Mouse (Mus musculus): ENCODE data around the gene Pbxip1. TPM values are rescaled to one million over a fixed set of nuclear protein-coding genes. Genes with fewer than 3 reads are reported as not detected.

Pbxip1 gene
- total RNA-seq, 2 experiments from 2014 or later, result 7.5 to 30.4 TPM

DNA sequence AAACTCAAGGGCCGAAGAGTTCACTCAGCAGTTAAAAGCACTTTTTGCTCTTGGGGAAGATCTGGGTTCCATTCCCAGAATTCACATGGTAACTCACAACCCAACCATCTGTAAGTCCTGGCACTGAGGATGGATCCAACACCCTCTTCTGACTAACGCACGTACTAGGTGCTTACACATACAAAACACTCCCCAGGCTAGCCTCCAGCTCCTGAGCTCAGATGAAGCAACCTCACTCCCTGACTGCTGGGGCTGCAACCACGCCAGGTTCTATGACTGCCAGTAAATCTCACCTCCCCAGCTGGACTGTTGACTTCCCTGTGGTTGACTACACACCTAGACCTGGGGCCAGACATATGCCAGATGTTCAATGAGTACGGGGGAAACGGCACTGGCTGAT lies 29.6 kb upstream of the Pbxip1 start:
- no peak for ATAC-seq (replicated peaks; ENCODE audit: low FRiP score, low TSS enrichment, poor library complexity, severe bottlenecking)

- no peak for ATAC-seq (replicated peaks; ENCODE audit: low FRiP score, low TSS enrichment, poor library complexity, severe bottlenecking)
These were observed 28.1 kb upstream of the Pbxip1 start for GRCm38 (mm10) chr3:89408448-89408847.

- ATAC-seq (replicated peaks; ENCODE audit: low FRiP score, low TSS enrichment, poor library complexity, severe bottlenecking), result no peak
These were observed 26.8 kb upstream of the Pbxip1 start for GRCm38 (mm10) chr3:89409701-89410100.

DNA sequence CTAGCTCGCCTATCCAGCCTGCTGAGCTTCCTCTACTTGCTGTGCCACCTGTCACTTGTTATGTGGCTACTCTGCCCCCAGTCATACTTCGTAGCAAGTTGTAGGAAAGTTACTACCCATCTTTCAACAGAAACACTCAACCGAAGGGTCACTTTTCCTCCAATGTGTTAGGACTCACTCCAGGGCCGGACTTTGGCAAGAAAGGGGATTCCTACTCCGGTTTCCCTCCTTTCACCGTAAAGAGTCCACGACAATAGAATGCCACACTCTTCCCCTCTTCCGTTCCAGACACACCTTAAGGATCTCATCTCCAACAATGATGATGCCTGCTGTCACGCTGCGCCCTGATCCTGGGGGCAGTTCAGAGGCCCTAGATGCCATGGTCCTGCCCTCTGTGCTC lies 25.6 kb upstream of the Pbxip1 start:
- ATAC-seq (replicated peaks; ENCODE audit: low FRiP score, low TSS enrichment, poor library complexity, severe bottlenecking), result no peak

DNA sequence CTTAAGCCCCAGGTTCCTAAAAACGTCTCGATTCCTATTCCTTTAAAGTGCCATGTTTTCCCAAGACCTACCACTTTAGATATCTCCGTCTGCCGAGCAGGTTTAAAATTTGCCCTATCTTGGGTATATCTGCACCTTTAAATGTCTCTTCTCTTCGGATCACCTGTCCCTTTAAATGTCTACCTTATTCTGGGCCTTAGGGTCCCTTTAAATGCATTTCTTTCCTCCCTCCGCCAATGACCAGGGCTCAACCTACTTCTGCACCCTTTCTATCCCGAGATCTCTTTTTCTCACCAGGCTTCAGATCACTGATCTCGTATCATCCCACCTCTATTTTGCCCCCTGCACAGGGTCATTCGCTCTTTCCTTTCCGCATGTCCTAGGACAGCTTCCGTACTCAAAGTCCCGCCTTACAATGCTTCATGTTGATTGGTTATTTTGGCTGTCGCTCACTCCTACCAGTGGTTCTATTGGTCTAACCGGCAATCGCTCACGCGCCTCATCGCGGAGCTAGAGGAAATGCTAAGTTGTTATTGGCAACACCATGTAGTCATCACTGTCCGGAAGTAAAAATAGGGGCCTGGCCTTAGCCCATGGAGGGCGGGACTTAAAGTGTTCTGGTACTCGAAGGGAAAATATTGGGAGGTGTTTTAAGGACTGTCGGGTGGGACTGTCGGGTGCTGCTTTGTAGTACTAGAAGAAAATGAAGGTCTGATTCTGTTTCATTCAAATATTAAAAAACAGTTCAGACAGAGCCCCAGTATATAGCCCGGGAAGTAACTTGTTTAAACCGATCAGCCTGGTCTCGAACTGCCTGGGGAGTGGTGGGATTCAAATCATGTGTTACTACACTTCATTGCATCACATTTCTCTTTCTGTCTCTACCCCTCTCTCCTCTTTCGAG lies 24.8 kb upstream of the Pbxip1 start, which contains the start of gene Flad1:
Gene Flad1 (minus strand): TSS at position 381 of the 904 bp plus-strand sequence.
- peak; percentile 99 for ATAC-seq (replicated peaks; ENCODE audit: low FRiP score, low TSS enrichment, poor library complexity, severe bottlenecking)

GRCm38 (mm10) chr3:89416158-89416557 lies 20.3 kb upstream of the Pbxip1 start:
- ATAC-seq (replicated peaks; ENCODE audit: low FRiP score, low TSS enrichment, poor library complexity, severe bottlenecking), result no peak

- ATAC-seq (replicated peaks; ENCODE audit: low FRiP score, low TSS enrichment, poor library complexity, severe bottlenecking), result no peak
These were observed 19.4 kb upstream of the Pbxip1 start for GRCm38 (mm10) chr3:89417131-89417530.

- peak; percentile 4 for ATAC-seq (replicated peaks; ENCODE audit: low FRiP score, low TSS enrichment, poor library complexity, severe bottlenecking)
These were observed 18.7 kb upstream of the Pbxip1 start for GRCm38 (mm10) chr3:89417840-89418169.

DNA sequence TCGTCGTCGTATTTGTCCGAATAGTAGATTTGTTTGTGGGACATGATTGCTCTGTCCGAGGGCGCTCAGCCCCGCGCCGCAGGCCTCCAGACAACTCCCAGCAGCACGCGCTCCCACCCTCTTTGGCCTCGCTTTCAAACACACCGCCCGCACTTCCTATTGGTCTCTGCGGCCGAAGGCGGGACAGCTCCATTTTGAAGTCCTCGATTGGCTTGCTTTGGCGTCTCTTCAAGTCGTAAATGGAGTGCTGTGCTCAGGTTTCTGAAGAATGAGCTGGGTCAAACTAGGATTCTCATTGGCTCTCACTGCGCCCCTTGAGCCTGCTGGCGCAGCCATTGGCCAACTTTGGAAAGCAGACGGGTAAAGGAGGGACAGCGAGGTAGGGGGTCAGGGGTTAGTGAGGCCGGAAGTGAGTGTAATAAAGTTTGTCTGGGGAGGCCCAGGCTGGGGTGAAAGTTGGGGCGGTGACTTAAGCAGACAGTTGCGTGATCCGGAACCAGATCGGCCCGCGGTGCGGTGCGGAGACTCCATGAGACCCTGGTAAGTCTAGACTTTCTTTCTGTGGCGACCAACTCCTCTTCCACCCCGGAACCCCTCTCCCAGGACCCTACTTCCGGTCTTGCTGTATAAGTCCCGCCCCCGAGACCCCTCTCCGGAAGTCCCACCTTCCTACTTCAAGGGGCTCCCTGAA lies 18.2 kb upstream of the Pbxip1 start, which contains the start of the genes Cks1b and Shc1:
Gene Cks1b (minus strand): TSS at position 214 of the 691 bp plus-strand sequence.
Gene Shc1 (plus strand): TSS at position 274 of the 691 bp plus-strand sequence.
- peak; percentile 88 for ATAC-seq (replicated peaks; ENCODE audit: low FRiP score, low TSS enrichment, poor library complexity, severe bottlenecking)

DNA sequence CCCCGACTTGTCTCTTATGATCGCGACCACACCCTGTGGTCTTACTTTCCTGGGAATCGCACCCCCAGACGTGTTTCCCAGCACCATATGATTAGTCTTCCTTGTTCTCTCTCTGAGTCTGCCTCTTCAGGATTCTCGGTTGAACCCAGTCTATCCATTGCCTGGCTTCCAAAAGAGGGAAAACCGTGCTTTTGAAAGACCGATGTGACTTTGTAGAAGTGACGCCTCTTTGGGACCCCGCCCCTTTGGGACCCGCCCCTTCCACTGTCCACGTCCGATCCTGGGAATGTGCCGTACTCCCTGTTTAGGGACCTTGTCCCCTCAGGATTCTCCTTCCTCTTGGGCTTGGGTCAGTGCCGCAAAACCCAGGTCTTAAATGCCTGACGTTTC lies 17.6 kb upstream of the Pbxip1 start:
- ATAC-seq (replicated peaks; ENCODE audit: low FRiP score, low TSS enrichment, poor library complexity, severe bottlenecking), result no peak

GRCm38 (mm10) chr3:89419571-89419970 lies 16.9 kb upstream of the Pbxip1 start:
- no peak for ATAC-seq (replicated peaks; ENCODE audit: low FRiP score, low TSS enrichment, poor library complexity, severe bottlenecking)

- ATAC-seq (replicated peaks; ENCODE audit: low FRiP score, low TSS enrichment, poor library complexity, severe bottlenecking), result no peak
These were observed 16.5 kb upstream of the Pbxip1 start for GRCm38 (mm10) chr3:89419981-89420380.

- ATAC-seq (replicated peaks; ENCODE audit: low FRiP score, low TSS enrichment, poor library complexity, severe bottlenecking), result no peak
These were observed 16.1 kb upstream of the Pbxip1 start for GRCm38 (mm10) chr3:89420421-89420820.

- peak; percentile 62 for ATAC-seq (replicated peaks; ENCODE audit: low FRiP score, low TSS enrichment, poor library complexity, severe bottlenecking)
These were observed 15.3 kb upstream of the Pbxip1 start for GRCm38 (mm10) chr3:89421002-89421774.

GRCm38 (mm10) chr3:89421810-89422473 lies 14.6 kb upstream of the Pbxip1 start:
- no peak for ATAC-seq (replicated peaks; ENCODE audit: low FRiP score, low TSS enrichment, poor library complexity, severe bottlenecking)

DNA sequence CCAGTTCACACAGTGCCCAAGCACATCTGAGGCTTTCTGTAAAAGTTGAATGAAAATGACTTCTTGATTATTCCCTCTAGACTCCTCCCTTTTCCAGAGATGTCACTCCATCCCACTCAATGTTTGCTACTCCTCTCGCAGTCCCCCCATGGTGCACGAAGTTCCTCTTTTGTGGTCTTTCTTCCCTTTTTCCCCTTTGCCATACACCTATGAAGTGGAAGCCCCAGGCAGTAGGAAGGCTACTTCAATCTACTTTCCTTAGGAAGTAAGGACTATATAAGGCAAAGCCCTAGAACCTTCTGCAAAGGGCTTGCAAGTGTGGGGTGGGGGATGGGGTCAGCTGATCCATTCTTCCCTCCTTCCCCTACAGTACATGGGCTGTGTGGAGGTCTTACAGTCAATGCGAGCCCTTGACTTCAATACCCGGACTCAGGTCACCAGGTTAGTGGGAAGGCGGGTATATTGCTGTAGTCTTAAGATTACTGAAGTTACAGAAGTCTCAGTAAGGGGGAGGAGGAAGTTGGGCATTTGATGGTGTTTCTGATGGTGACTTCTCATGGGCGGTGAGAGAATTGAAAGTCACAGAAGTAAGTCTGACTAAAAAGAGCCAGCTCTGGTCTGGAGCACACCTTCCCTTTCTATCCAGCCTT lies 13.8 kb upstream of the Pbxip1 start:
- no peak for ATAC-seq (replicated peaks; ENCODE audit: low FRiP score, low TSS enrichment, poor library complexity, severe bottlenecking)

DNA sequence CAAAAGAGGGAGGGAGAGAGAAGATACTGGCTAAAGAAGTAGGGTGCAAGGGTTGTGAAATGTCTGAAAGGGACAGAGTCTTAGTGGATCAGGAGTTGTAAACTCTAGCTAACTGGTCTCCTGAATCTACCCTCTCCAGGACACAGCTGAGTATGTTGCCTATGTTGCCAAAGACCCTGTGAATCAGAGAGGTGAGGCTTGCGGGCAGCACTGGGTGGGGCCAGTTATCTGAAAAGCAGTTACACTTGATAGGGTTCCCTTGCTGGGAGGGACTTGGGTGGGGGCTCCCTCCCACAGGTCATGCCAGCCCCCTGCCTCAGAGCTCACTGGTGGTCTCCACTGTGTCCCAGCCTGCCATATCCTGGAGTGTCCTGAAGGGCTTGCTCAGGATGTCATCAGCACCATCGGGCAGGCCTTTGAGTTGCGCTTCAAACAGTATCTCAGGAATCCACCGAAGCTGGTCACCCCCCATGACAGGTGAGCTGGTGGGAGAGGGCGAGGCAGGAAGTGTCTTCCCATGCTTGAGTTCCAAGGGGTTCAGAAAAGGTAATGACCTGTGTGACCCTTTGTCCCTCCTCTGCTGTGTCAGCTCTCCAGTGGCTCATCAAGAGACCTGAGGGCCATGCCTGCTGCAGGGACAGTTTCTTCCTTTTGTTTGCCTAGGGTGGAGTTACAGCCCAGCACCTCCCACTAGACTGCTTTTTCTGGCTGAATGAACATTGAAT lies 11.9 kb upstream of the Pbxip1 start:
- 0 out of 2 replicates have a peak, but pooled peaks have one; percentile 20 for ATAC-seq (replicated peaks; ENCODE audit: low FRiP score, low TSS enrichment, poor library complexity, severe bottlenecking)

DNA sequence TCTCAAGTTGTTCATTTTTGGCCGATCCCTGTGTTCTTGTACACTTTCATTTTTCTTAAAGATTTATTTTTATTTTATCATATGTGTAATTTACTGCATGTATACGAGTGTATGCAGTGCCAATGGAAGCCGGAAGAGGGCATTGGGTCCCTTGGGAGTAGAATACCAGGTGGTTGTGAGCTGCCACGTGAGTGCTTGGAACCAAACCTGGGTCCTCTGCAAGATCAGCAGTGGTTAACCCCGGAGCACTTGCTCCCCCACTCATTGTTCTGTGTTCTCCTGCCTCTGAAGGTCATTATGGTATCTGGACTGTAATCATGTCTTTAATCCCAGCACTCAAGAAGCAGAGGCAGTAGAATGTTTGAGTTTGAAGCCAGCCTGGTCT lies 11.4 kb upstream of the Pbxip1 start:
- no peak for ATAC-seq (replicated peaks; ENCODE audit: low FRiP score, low TSS enrichment, poor library complexity, severe bottlenecking)

All from megakaryocyte-erythroid progenitor cell, adult 5-6 weeks (primary cell).